Mouse (Mus musculus): ENCODE measurements at regions not wholly inside any gene's neighbourhood (a gene's known extent, or its start where the extent isn't known, plus 50 kb on each side); places are given as distances from the start of the nearest gene placed in this dataset.

GRCm38 (mm10) chr2:173334856-173335595 is 58.7 kb upstream of the Pmepa1 start:
- Histone ChIP-seq H3K9me3 (ENCODE audit: control insufficient read depth, low read length) (no peaks in the 10 kb centered on the region), H3K27ac (ENCODE audit: low read depth, low read length) (no peak overlapping the region), H3K4me2 (replicated peaks; ENCODE audit: low read depth, low read length) (no peak overlapping the region), H3K4me3 (ENCODE audit: low read depth, low read length) (no peak overlapping the region), H3K4me1 (replicated peaks; ENCODE audit: control insufficient read depth, insufficient read depth, low read length) (peaks cover 8% of the 10 kb centered on the region), H3K36me3 (ENCODE audit: control insufficient read depth, insufficient read depth, low read length) (no peaks in the 10 kb centered on the region), H3K27me3 (ENCODE audit: control insufficient read depth, insufficient read depth, low read length) (0 out of 2 replicates have a peak, but pooled peaks cover 2% of the 10 kb centered on the region), H3K9ac (ENCODE audit: low read depth, low read length) (no peak overlapping the region)
- ATAC-seq (ENCODE audit: low FRiP score) (no peak), DNase-seq (ENCODE audit: low spot score) (no peak)
- WGBS: 15% methylated on average over 15 of the region's 15 CpGs

- no peak overlapping the region for H3K9ac ChIP-seq (ENCODE audit: low read depth, low read length)
- H3K27me3 ChIP-seq (ENCODE audit: control insufficient read depth, insufficient read depth, low read length): 0 out of 2 replicates have a peak, but pooled peaks cover 2% of the 10 kb centered on the region
- peaks cover 14% of the 10 kb centered on the region for H3K4me1 ChIP-seq (replicated peaks; ENCODE audit: control insufficient read depth, insufficient read depth, low read length)
- H3K36me3 ChIP-seq (ENCODE audit: control insufficient read depth, insufficient read depth, low read length): no peaks in the 10 kb centered on the region
- no peak overlapping the region for H3K27ac ChIP-seq (ENCODE audit: low read depth, low read length)
- H3K4me3 ChIP-seq (ENCODE audit: low read depth, low read length): no peak overlapping the region
- DNase-seq (ENCODE audit: low spot score) (no peak), ATAC-seq (ENCODE audit: low FRiP score) (peak; percentile 31; the same call in 1 of the 2 replicates)
- no peak overlapping the region for H3K4me2 ChIP-seq (replicated peaks; ENCODE audit: low read depth, low read length)
- no peaks in the 10 kb centered on the region for H3K9me3 ChIP-seq (ENCODE audit: control insufficient read depth, low read length)
- WGBS: 30% methylated on average over 10 of the region's 10 CpGs
Measured at GRCm38 (mm10) chr2:173335859-173336258, 59.5 kb upstream of the Pmepa1 start.

- ATAC-seq (ENCODE audit: low FRiP score) (no peak), DNase-seq (ENCODE audit: low spot score) (no peak)
- H3K27me3 ChIP-seq (ENCODE audit: control insufficient read depth, insufficient read depth, low read length): 0 out of 2 replicates have a peak, but pooled peaks cover 2% of the 10 kb centered on the region
- no peak overlapping the region for H3K9ac ChIP-seq (ENCODE audit: low read depth, low read length)
- H3K4me2 ChIP-seq (replicated peaks; ENCODE audit: low read depth, low read length): no peak overlapping the region
- peaks cover 16% of the 10 kb centered on the region for H3K4me1 ChIP-seq (replicated peaks; ENCODE audit: control insufficient read depth, insufficient read depth, low read length)
- 87% methylated on average over 5 of the region's 5 CpGs for WGBS
- no peaks in the 10 kb centered on the region for H3K36me3 ChIP-seq (ENCODE audit: control insufficient read depth, insufficient read depth, low read length)
- no peak overlapping the region for H3K27ac ChIP-seq (ENCODE audit: low read depth, low read length)
- no peak overlapping the region for H3K4me3 ChIP-seq (ENCODE audit: low read depth, low read length)
- H3K9me3 ChIP-seq (ENCODE audit: control insufficient read depth, low read length): no peaks in the 10 kb centered on the region
Measured at GRCm38 (mm10) chr2:173337666-173338065, 61.3 kb upstream of the Pmepa1 start.

DNA sequence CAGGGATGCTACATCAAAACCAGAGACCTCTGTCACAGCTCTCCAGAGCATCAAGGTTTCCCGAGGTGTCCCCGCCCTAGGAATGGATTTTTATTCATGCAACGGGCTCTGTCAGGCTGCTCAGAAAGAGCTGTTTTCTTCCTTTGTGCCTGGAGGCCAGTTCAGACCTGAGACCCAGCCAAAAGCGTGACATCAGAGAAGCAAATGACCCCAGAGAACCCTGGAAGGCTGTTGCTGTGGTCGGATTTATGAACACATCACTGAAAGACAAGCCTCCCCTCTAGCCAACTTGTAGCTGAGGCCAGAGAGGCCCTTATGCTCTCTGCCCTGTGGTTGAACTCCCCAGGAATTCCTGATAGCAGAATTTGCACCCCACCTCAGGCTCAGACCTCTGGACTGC is 62.3 kb upstream of the Pmepa1 start:
- Histone ChIP-seq H3K4me1 (replicated peaks; ENCODE audit: control insufficient read depth, insufficient read depth, low read length) (peaks cover 18% of the 10 kb centered on the region), H3K36me3 (ENCODE audit: control insufficient read depth, insufficient read depth, low read length) (no peaks in the 10 kb centered on the region), H3K9ac (ENCODE audit: low read depth, low read length) (no peak overlapping the region), H3K4me3 (ENCODE audit: low read depth, low read length) (no peak overlapping the region), H3K9me3 (ENCODE audit: control insufficient read depth, low read length) (no peaks in the 10 kb centered on the region), H3K27ac (ENCODE audit: low read depth, low read length) (no peak overlapping the region), H3K4me2 (replicated peaks; ENCODE audit: low read depth, low read length) (no peak overlapping the region), H3K27me3 (ENCODE audit: control insufficient read depth, insufficient read depth, low read length) (0 out of 2 replicates have a peak, but pooled peaks cover 2% of the 10 kb centered on the region)
- no peak for DNase-seq (ENCODE audit: low spot score)
- no peak for ATAC-seq (ENCODE audit: low FRiP score)
- 40% methylated on average over 5 of the region's 5 CpGs for whole genome bisulfite sequencing

- H3K4me1 ChIP-seq (replicated peaks; ENCODE audit: control insufficient read depth, insufficient read depth, low read length): peaks cover 18% of the 10 kb centered on the region
- H3K27me3 ChIP-seq (ENCODE audit: control insufficient read depth, insufficient read depth, low read length): 0 out of 2 replicates have a peak, but pooled peaks cover 2% of the 10 kb centered on the region
- 69% methylated on average over 3 of the region's 3 CpGs for WGBS
- no peak overlapping the region for H3K4me2 ChIP-seq (replicated peaks; ENCODE audit: low read depth, low read length)
- H3K27ac ChIP-seq (ENCODE audit: low read depth, low read length): no peak overlapping the region
- ATAC-seq (ENCODE audit: low FRiP score) (no peak), DNase-seq (ENCODE audit: low spot score) (no peak)
- no peaks in the 10 kb centered on the region for H3K36me3 ChIP-seq (ENCODE audit: control insufficient read depth, insufficient read depth, low read length)
- H3K9me3 ChIP-seq (ENCODE audit: control insufficient read depth, low read length): no peaks in the 10 kb centered on the region; the same call in 1 of the 2 replicates
- H3K4me3 ChIP-seq (ENCODE audit: low read depth, low read length): no peak overlapping the region
- H3K9ac ChIP-seq (ENCODE audit: low read depth, low read length): no peak overlapping the region
Measured at GRCm38 (mm10) chr2:173339211-173339610, 62.9 kb upstream of the Pmepa1 start.

DNA sequence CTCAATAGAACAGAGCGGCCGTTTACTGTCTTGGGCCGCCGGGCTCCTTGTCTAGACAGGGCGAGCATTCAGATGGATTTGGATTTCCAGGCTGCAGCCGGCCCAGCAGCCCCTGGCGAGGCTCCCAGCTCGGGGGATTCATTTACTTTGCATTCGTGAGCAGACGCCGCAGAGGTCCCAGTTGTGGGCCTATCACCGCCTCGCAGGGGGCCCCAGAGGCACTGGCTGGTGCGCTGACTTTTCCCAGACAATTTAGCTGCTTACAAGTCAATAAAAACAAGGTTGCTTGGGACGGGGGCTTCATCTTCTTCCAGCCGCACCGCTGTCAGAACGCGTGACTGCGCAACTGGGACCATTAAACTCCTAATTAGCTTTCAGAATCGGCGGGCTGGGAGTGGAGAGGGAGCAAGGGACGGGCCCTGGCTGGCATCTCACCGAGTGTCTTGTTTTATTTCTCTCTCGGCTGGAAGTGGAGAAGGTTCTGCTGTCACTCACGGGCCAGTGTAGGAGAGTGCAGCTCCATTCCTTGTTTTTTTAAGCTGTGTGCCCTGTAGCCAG is 63.8 kb upstream of the Pmepa1 start:
- 0 out of 2 replicates have a peak overlapping the region, but pooled peaks have one; percentile 25 for H3K27ac ChIP-seq (ENCODE audit: low read depth, low read length)
- H3K4me3 ChIP-seq (ENCODE audit: low read depth, low read length): 0 out of 2 replicates have a peak overlapping the region, but pooled peaks have one; percentile 6
- H3K36me3 ChIP-seq (ENCODE audit: control insufficient read depth, insufficient read depth, low read length): no peaks in the 10 kb centered on the region
- 1% methylated on average over 26 of the region's 26 CpGs for WGBS
- ATAC-seq (ENCODE audit: low FRiP score): peak; percentile 70
- peaks cover 15% of the 10 kb centered on the region for H3K4me1 ChIP-seq (replicated peaks; ENCODE audit: control insufficient read depth, insufficient read depth, low read length)
- H3K27me3 ChIP-seq (ENCODE audit: control insufficient read depth, insufficient read depth, low read length): 0 out of 2 replicates have a peak, but pooled peaks cover 2% of the 10 kb centered on the region
- peak overlapping the region; percentile 40 for H3K4me2 ChIP-seq (replicated peaks; ENCODE audit: low read depth, low read length)
- no peaks in the 10 kb centered on the region; the same call in 1 of the 2 replicates for H3K9me3 ChIP-seq (ENCODE audit: control insufficient read depth, low read length)
- peak; percentile 58 for DNase-seq (ENCODE audit: low spot score)
- H3K9ac ChIP-seq (ENCODE audit: low read depth, low read length): no peak overlapping the region

GRCm38 (mm10) chr2:173342605-173343260 is 66.4 kb upstream of the Pmepa1 start:
- Histone ChIP-seq H3K4me1 (replicated peaks; ENCODE audit: control insufficient read depth, insufficient read depth, low read length) (peaks cover 13% of the 10 kb centered on the region), H3K4me3 (ENCODE audit: low read depth, low read length) (no peak overlapping the region), H3K4me2 (replicated peaks; ENCODE audit: low read depth, low read length) (no peak overlapping the region), H3K9ac (ENCODE audit: low read depth, low read length) (no peak overlapping the region), H3K36me3 (ENCODE audit: control insufficient read depth, insufficient read depth, low read length) (no peaks in the 10 kb centered on the region), H3K27ac (ENCODE audit: low read depth, low read length) (no peak overlapping the region), H3K27me3 (ENCODE audit: control insufficient read depth, insufficient read depth, low read length) (0 out of 2 replicates have a peak, but pooled peaks cover 2% of the 10 kb centered on the region), H3K9me3 (ENCODE audit: control insufficient read depth, low read length) (no peaks in the 10 kb centered on the region; the same call in 1 of the 2 replicates)
- DNase-seq (ENCODE audit: low spot score) (no peak), ATAC-seq (ENCODE audit: low FRiP score) (no peak)
- WGBS: 53% methylated on average over 16 of the region's 16 CpGs

DNA sequence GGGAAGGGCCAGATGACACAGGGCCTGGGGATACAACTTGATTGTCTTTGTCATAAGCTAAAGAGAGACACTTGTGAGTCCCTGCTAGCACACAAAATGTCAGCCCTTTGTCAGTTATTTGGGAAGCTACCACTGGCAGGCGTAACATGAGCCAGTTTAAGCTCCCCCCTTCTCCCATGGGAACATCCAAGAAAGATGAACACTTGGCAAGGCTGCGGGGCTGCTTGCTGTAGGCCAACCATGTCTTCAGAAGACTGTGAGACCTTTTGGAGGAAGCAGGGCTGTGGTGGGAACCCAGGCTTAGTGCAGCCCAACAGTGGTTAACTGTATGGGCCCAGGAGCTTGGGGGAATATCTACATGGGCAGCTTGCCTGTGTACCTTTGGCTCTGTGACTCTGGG is 67.3 kb upstream of the Pmepa1 start:
- 85% methylated on average over 2 of the region's 2 CpGs for WGBS
- 0 out of 2 replicates have a peak, but pooled peaks cover 2% of the 10 kb centered on the region for H3K27me3 ChIP-seq (ENCODE audit: control insufficient read depth, insufficient read depth, low read length)

More for the DNA sequence above, 67.3 kb upstream of the Pmepa1 start:
- no peak for DNase-seq (ENCODE audit: low spot score)
- Histone ChIP-seq H3K9ac (ENCODE audit: low read depth, low read length) (no peak overlapping the region), H3K4me2 (replicated peaks; ENCODE audit: low read depth, low read length) (no peak overlapping the region), H3K27ac (ENCODE audit: low read depth, low read length) (no peak overlapping the region), H3K4me3 (ENCODE audit: low read depth, low read length) (no peak overlapping the region), H3K4me1 (replicated peaks; ENCODE audit: control insufficient read depth, insufficient read depth, low read length) (peaks cover 13% of the 10 kb centered on the region), H3K9me3 (ENCODE audit: control insufficient read depth, low read length) (no peaks in the 10 kb centered on the region; the same call in 1 of the 2 replicates), H3K36me3 (ENCODE audit: control insufficient read depth, insufficient read depth, low read length) (no peaks in the 10 kb centered on the region)
- ATAC-seq (ENCODE audit: low FRiP score): no peak
